Mouse (Mus musculus) kidney, adult 2 months (tissue): Measurements from ENCODE around the gene Nampt. TPM values are rescaled to one million over a fixed set of nuclear protein-coding genes. Genes with fewer than 3 reads are reported as not detected.
"Not testable (repeated sequence)": the region's sequence is repeated elsewhere in the genome, so short reads cannot be mapped to it uniquely, and the experiment has no call there.

ENCODE experiments used
- DNase-seq: peaks from one replicate; pipeline ENCODE4 v3.0.0; 2021
- H3K27ac ChIP-seq: fragments of 200-500 bp; 2 replicates; pipeline ENCODE4 v1.5.1; 2012; ENCODE audit warnings: low read depth, low read length, control low read depth, inconsistent platforms; ENCODE audit not compliant: insufficient read depth
- H3K27me3 ChIP-seq: fragments of 200-500 bp; replicated peaks from 2 replicates; pipeline ENCODE4 v1.6.1; 2012; ENCODE audit warnings: mild to moderate bottlenecking, moderate library complexity, low read length, inconsistent platforms; ENCODE audit not compliant: control insufficient read depth, insufficient read depth
- H3K36me3 ChIP-seq: fragments of 200-500 bp; 2 replicates; pipeline ENCODE4 v1.6.1; 2012; ENCODE audit warnings: mild to moderate bottlenecking, moderate library complexity, low read length, inconsistent platforms; ENCODE audit not compliant: control insufficient read depth, insufficient read depth
- H3K4me1 ChIP-seq: fragments of 200-500 bp; 2 replicates; pipeline ENCODE4 v1.6.1; 2011; ENCODE audit warnings: low read length; ENCODE audit not compliant: control insufficient read depth, insufficient read depth
- H3K4me3 ChIP-seq: fragments of 200-500 bp; 2 replicates; pipeline ENCODE4 v1.5.1; 2011; ENCODE audit warnings: mild to moderate bottlenecking, low read depth, low read length, control low read depth; ENCODE audit not compliant: insufficient read depth
- CTCF ChIP-seq: fragments of 200-500 bp; conservative IDR thresholded peaks from 2 replicates; pipeline ENCODE4 v1.5.1; 2011; ENCODE audit warnings: low read depth, mild to moderate bottlenecking, control low read depth, low read length, moderate library complexity, mixed read lengths; ENCODE audit not compliant: insufficient read depth, insufficient read length
- POLR2A ChIP-seq: fragments of 200-500 bp; IDR thresholded peaks from one replicate; pipeline ENCODE4 v1.6.1; 2011; ENCODE audit warnings: low read depth, low read length, control low read depth
- WGBS: fragments of 180-500 bp; shearing (Covaris S2); methylation state at CpG from one replicate; pipeline ENCODE4 v1.1.7; 2018; 5-methylcytosine and 5-hydroxymethylcytosine counted together
- polyA plus RNA-seq: library from polyadenylated mRNA; depleted of rRNA; stranded (reverse); fragments of >200 nt; gene quantifications from 2 replicates; pipeline ENCODE4 v1.2.3, GENCODE M21; 2012

The Nampt gene
- polyA plus RNA-seq, 1 experiment: 37.6 TPM

DNA sequence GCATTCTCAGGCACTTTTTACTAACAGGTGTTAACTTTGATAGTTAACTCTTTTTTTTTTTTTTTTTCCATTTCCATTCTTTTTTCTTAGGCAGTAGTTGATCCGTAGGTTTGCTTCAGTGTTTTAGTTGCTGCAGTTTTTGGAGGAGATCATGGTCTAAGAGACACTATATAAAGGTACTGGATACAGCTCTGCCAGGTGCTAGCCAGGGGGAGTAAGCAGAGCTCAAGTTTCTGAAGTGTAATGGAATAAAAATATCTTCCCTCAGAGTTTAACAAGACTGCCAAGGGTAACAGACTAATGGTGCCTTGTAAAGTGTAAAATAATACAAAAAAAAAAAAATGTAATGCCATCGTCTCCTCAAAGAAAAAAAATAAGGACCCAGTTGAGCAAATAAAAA lies 67.0 kb downstream of the Nampt start:
- Histone ChIP-seq H3K4me1 (0 out of 2 replicates have a peak, but pooled peaks cover 2% of the 10 kb centered on the region), H3K27ac (no peak overlapping the region), H3K27me3 (no peaks in the 10 kb centered on the region), H3K36me3 (no peaks in the 10 kb centered on the region), H3K4me3 (no peak overlapping the region)
- TF ChIP-seq POLR2A: no peak
- no peak for DNase-seq
- 95% methylated on average over 2 of the region's 2 CpGs for WGBS

DNA sequence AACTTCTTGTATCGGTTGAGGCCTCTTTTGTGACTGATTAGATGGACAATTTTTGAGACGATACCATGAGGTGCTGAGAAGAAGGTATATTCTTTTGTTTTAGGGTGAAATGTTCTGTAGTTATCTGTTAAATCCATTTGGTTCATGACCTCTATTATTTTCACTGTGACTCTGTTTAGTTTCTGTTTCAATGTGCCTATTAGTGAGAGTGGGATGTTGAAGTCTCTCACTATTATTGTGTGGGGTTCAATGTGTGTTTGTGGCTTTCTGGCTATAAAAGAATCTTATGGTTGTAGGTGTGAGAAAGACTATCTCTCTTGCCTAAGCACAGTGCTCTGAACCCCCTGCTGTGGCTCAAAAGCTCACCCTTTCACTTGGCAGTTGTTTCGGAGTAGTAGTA lies 68.9 kb downstream of the Nampt start:
- 98% methylated on average over 3 of the region's 3 CpGs for WGBS
- DNase-seq: no peak
- no peaks in the 10 kb centered on the region for H3K27me3 ChIP-seq
- no peak for TF ChIP-seq POLR2A
- no peak for TF ChIP-seq CTCF
- H3K4me3 ChIP-seq: no peak overlapping the region
- no peaks in the 10 kb centered on the region for H3K36me3 ChIP-seq
- no peak overlapping the region for H3K27ac ChIP-seq
- 0 out of 2 replicates have a peak, but pooled peaks cover 2% of the 10 kb centered on the region for H3K4me1 ChIP-seq

DNA sequence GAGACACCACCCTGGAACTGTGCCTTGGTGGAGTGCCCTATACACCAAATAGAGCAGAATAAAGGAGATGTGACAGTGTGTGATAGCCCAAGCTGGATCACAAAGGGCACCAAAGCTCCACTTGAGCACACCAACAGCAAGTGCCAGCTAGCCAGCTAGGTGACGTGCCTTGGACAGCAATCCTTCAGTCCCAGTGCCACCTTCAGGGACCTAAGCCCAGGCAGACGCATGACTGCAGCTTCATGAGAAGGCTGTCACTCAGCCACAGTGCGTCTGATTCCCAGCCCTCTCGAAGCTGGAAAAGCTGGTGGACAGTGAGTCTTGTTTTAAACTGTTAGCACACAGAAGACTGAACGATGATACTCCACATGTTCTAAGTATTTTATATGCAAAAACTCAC lies 70.5 kb downstream of the Nampt start:
- H3K27ac ChIP-seq: no peak overlapping the region

DNA sequence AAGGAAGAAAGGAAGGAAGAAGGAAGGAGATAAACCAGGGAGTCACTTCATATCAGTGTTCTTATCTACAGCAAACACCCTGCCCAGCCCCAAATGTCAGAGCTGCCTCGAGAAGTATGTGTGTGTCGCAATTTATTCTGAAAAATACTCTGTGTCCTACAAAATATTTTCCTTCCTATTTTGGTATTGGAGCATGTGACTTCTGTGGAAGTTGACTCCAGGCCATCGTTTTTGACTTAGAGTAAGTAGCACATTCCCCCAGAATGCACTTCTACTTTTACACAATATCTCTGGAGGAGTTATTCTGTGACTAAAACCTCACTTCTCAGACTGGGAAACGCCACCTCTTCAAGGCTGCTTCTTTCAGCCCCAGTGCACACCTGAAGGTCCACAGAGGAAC lies 71.1 kb downstream of the Nampt start:
- H3K4me1 ChIP-seq: 0 out of 2 replicates have a peak, but pooled peaks cover 1% of the 10 kb centered on the region
- no peaks in the 10 kb centered on the region for H3K36me3 ChIP-seq
- WGBS: 32% methylated on average over 4 of the region's 4 CpGs
- H3K4me3 ChIP-seq: no peak overlapping the region
- DNase-seq: peak; percentile 47
- TF ChIP-seq POLR2A (no peak), CTCF (no peak)
- H3K27me3 ChIP-seq: no peaks in the 10 kb centered on the region
- 0 out of 2 replicates have a peak overlapping the region, but pooled peaks have one; percentile 33 for H3K27ac ChIP-seq

More for the DNA sequence above, 70.5 kb downstream of the Nampt start:
- Histone ChIP-seq H3K36me3 (no peaks in the 10 kb centered on the region), H3K27me3 (no peaks in the 10 kb centered on the region), H3K4me1 (0 out of 2 replicates have a peak, but pooled peaks cover 2% of the 10 kb centered on the region), H3K4me3 (no peak overlapping the region)
- TF ChIP-seq CTCF (no peak), POLR2A (no peak)
- no peak for DNase-seq
- WGBS: 92% methylated on average over 5 of the region's 5 CpGs

DNA sequence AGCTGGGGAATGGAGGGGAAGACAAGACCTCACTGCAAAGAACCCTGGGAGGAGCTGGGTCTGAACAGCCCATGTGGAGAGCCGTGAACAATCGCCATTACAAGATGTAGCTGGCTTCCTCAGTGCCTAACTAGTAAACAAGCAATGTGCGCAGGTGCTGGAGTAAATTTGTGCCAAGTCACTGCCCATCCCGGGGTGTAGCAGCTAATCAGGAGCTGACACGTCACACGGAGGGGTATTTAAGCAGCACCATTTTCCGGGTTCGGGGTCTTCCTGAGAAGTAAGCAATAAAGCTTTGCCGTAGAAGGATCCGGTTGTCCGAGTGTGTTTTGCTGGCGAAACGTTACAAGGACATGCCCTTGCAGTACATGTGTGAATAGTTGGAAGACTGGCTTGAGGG lies 71.9 kb downstream of the Nampt start:
- H3K27me3 ChIP-seq, H3K4me1 ChIP-seq, H3K4me3 ChIP-seq, H3K27ac ChIP-seq, H3K36me3 ChIP-seq, DNase-seq: not testable (repeated sequence)
- WGBS: 89% methylated on average over 13 of the region's 13 CpGs

DNA sequence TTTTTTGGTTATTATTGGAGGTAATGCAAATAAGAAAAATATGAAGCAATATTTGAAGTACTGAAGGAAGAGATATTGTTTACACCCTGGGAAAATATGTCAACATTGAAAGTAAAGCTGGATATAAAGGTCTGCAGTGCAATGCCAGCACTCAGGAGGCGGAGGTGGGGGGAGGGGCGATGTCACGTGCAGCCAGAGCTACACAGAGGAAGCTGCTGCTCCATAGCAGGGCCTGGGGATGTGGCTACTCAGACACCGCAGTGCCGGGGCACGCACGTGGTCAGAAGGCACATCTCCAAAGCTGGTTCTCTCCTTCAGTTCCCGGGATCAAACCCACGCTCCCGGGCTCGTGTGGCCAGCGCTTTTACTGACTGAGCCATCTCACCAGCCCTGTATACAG lies 73.9 kb downstream of the Nampt start:
- no peaks in the 10 kb centered on the region for H3K36me3 ChIP-seq
- TF ChIP-seq CTCF: no peak

DNA sequence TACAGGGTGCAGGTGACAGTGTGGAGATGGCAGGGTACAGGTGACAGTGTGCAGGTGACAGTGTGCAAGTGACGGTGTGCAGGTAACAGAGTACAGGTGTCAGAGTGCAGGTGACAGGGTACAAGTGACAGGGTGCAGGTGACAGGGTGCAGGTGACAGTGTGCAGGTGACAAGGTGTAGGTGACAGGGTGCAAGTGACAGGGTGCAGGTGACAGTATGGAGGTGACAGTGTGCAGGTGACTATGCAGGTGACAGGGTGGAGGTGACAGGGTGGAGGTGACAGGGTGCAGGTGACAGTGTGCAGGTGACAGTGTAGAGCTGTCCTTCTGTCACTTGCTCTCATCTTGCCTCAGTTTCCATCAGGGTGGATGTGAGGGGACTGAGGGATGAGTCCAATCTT lies 76.5 kb downstream of the Nampt start:
- no peak for TF ChIP-seq CTCF
- TF ChIP-seq POLR2A: no peak
- H3K27ac ChIP-seq: no peak overlapping the region
- DNase-seq: no peak
- 92% methylated on average over 1 of the region's 1 CpGs for WGBS
- H3K4me3 ChIP-seq: no peak overlapping the region
- no peaks in the 10 kb centered on the region for H3K27me3 ChIP-seq
- H3K4me1 ChIP-seq: no peaks in the 10 kb centered on the region
- H3K36me3 ChIP-seq: no peaks in the 10 kb centered on the region

More for the DNA sequence above, 73.9 kb downstream of the Nampt start:
- H3K4me1 ChIP-seq: no peaks in the 10 kb centered on the region
- no peaks in the 10 kb centered on the region for H3K27me3 ChIP-seq
- H3K27ac ChIP-seq: no peak overlapping the region
- no peak for DNase-seq
- no peak overlapping the region for H3K4me3 ChIP-seq
- 60% methylated on average over 12 of the region's 12 CpGs for WGBS

DNA sequence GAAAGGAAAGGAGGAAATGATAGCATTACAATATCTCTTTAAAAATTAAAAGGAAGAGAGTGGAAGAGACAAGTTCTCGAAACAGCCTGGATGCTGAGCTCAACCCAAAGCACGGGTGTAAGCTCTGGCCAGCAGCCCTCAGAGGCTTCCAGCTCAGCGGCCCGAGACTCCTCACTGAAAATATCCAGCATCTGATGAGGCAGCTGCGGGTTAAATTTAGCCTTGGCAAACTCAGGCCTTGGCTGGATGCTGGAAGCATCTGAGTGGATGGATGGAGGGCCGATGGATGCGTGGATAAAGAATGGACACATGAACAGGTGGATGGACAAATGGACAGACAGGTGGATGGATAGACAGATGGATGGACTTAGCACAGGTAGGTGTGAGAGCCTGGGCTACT lies 77.2 kb downstream of the Nampt start:
- H3K27ac ChIP-seq: no peak overlapping the region
- no peak for TF ChIP-seq CTCF
- no peak for TF ChIP-seq POLR2A
- WGBS: 72% methylated on average over 7 of the region's 7 CpGs
- H3K4me1 ChIP-seq: no peaks in the 10 kb centered on the region
- no peaks in the 10 kb centered on the region for H3K36me3 ChIP-seq
- H3K4me3 ChIP-seq: no peak overlapping the region
- no peak for DNase-seq
- H3K27me3 ChIP-seq: no peaks in the 10 kb centered on the region
